Mouse (Mus musculus) embryonic facial prominence, embryonic 12.5 days (tissue): ENCODE data around the gene Tspan1. TPM values are rescaled to one million over a fixed set of nuclear protein-coding genes. Genes with fewer than 3 reads are reported as not detected.

Source experiments
- ATAC-seq: fragments of 200-750 bp; cut with Nextera tagmentation; 2 replicates; pipeline ENCODE4 v1.8.0; 2017; ENCODE audit not compliant: insufficient number of reproducible peaks, insufficient read depth, low FRiP score, low TSS enrichment
- H3K27ac ChIP-seq: fragments of 300-500 bp; sonication (generic); 2 replicates; pipeline ENCODE4 v1.5.1; 2016; ENCODE audit warnings: mild to moderate bottlenecking
- H3K27me3 ChIP-seq: fragments of 300-500 bp; sonication (generic); 2 replicates; pipeline ENCODE4 v1.6.1; 2016; ENCODE audit warnings: mild to moderate bottlenecking, moderate library complexity
- H3K36me3 ChIP-seq: fragments of 300-500 bp; sonication (generic); 2 replicates; pipeline ENCODE4 v1.6.1; 2016; ENCODE audit warnings: mild to moderate bottlenecking
- H3K4me1 ChIP-seq: fragments of 300-500 bp; sonication (generic); 2 replicates; pipeline ENCODE4 v1.6.1; 2016
- H3K4me2 ChIP-seq: fragments of 300-500 bp; sonication (generic); replicated peaks from 2 replicates; pipeline ENCODE4 v1.6.1; 2016; ENCODE audit warnings: mild to moderate bottlenecking, moderate library complexity
- H3K4me3 ChIP-seq: fragments of 300-500 bp; sonication (generic); 2 replicates; pipeline ENCODE4 v1.5.1; 2016; ENCODE audit warnings: mild to moderate bottlenecking
- H3K9ac ChIP-seq: fragments of 300-500 bp; sonication (generic); 2 replicates; pipeline ENCODE4 v1.6.1; 2016; ENCODE audit warnings: mild to moderate bottlenecking, moderate library complexity
- H3K9me3 ChIP-seq: fragments of 300-500 bp; sonication (generic); 2 replicates; pipeline ENCODE4 v1.6.1; 2016; ENCODE audit warnings: mild to moderate bottlenecking, moderate library complexity
- WGBS: fragments of 180-500 bp; shearing (Covaris S2); methylation state at CpG from one replicate; pipeline ENCODE4 v1.1.7; 2016; 5-methylcytosine and 5-hydroxymethylcytosine counted together
- polyA plus RNA-seq: library from polyadenylated mRNA; unstranded; fragments of >200 nt; fragmentation: Nextera tagmentation; extraction: Ambion mirVana; gene quantifications from 2 replicates; pipeline ENCODE4 v1.2.1, GENCODE M21; 2016

Gene Tspan1
- polyA plus RNA-seq, 1 experiment from 2014 or later = 0.23 TPM

DNA sequence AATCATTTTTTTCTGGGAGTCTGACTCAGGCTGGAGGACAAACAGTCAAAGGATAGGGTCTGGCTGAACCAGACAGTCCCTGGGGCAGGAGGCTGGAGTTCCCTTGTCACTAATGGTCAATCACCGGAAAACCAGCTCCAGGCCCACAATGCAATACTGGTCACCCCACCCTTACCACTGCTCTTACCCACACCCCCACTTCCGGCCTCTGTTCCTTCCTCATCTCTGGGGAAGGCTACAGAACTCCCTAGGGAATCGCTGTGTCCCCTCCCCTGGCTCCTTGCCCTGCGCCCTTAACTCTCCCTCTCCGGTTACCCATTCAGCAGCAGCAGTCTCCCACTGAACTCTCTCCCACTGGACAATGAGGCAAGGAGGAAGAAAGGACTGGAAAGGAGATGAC, 9.7 kb upstream of the Tspan1 start:
- no peak for ATAC-seq
- Histone ChIP-seq H3K27ac (peak overlapping the region; percentile 54), H3K9ac (no peak overlapping the region), H3K4me1 (peaks cover 27% of the 10 kb centered on the region), H3K27me3 (no peaks in the 10 kb centered on the region), H3K9me3 (no peaks in the 10 kb centered on the region), H3K36me3 (no peaks in the 10 kb centered on the region), H3K4me2 (peak overlapping the region; percentile 39), H3K4me3 (no peak overlapping the region)
- 16% methylated on average over 5 of the region's 5 CpGs for WGBS

GRCm38 (mm10) chr4:116176543-116176988, 9.2 kb upstream of the Tspan1 start:
- Histone ChIP-seq H3K4me3 (peak overlapping the region; percentile 14; the same call in 1 of the 2 replicates), H3K9ac (peak overlapping the region; percentile 33; the same call in 1 of the 2 replicates), H3K4me1 (peaks cover 24% of the 10 kb centered on the region), H3K27me3 (no peaks in the 10 kb centered on the region), H3K9me3 (no peaks in the 10 kb centered on the region), H3K27ac (peak overlapping the region; percentile 60), H3K36me3 (no peaks in the 10 kb centered on the region), H3K4me2 (peak overlapping the region; percentile 39)
- 15% methylated on average over 10 of the region's 10 CpGs for WGBS
- ATAC-seq = peak; percentile 72

GRCm38 (mm10) chr4:116175711-116176542, 8.5 kb upstream of the Tspan1 start:
- Histone ChIP-seq H3K4me2 (peak overlapping the region; percentile 39; the same call in 1 of the 2 replicates), H3K9ac (no peak overlapping the region), H3K27ac (peak overlapping the region; percentile 60), H3K4me3 (no peak overlapping the region), H3K4me1 (peaks cover 24% of the 10 kb centered on the region), H3K27me3 (no peaks in the 10 kb centered on the region), H3K9me3 (no peaks in the 10 kb centered on the region), H3K36me3 (no peaks in the 10 kb centered on the region)
- ATAC-seq = peak; percentile 43; the same call in 1 of the 2 replicates
- 66% methylated on average over 7 of the region's 7 CpGs for WGBS

DNA sequence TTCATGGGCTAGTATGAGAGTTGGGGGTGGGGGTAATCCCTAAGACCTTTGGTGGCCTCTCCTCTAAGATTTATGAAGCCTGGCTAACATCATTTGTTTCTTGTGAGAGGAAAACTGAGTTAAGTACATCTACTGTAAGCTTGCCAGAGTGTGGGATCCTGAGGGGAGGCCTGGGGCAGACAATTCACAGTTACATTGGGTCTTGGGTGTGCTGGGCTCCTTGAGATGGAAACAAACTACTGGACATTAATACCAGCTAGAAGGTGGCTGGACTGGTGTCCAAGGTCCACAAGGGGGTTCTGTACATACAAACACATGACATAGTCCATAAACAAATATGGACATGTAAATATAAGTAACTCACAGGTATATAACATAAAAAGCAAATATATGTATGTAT, 7.7 kb upstream of the Tspan1 start:
- Histone ChIP-seq H3K27ac (no peak overlapping the region), H3K4me2 (no peak overlapping the region), H3K4me1 (peaks cover 24% of the 10 kb centered on the region)

DNA sequence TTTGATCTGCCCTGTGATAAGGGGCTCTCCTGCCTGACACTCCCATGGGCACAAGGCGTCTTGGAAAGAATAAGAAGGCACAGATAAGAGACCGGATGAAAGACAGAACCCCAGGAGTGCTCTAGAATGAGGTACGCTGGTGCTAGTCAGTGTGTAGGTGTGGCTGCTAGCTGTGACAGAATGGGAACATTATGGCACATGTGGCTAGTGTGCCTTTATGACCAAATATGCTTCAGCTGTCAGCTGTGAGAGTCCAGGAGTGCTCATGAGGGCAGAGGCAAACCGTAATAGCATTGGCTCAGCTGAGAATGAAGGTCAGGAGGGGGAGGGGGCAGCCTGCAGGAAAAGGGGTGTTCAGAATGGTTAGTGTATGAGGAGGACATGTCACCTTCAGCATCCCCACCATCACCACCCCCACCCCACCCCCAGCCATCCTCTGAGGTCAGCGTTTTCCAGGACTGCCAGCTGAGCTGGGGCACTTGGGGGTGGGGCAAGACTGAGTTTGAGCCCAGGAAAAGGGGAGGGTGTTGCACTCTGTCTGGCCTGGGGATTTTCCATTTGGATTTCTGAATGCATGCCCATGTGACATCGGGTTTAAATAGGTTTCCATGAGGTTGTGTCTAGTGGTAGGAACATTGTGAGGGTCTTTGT, 7.2 kb upstream of the Tspan1 start:
- no peak overlapping the region for H3K4me2 ChIP-seq
- no peak overlapping the region for H3K27ac ChIP-seq
- H3K9ac ChIP-seq = no peak overlapping the region
- H3K36me3 ChIP-seq = no peaks in the 10 kb centered on the region
- H3K27me3 ChIP-seq = no peaks in the 10 kb centered on the region
- peaks cover 24% of the 10 kb centered on the region for H3K4me1 ChIP-seq
- H3K9me3 ChIP-seq = no peaks in the 10 kb centered on the region
- WGBS = 40% methylated on average over 6 of the region's 6 CpGs
- H3K4me3 ChIP-seq = no peak overlapping the region
- ATAC-seq = no peak

More for the DNA sequence above, 7.7 kb upstream of the Tspan1 start:
- Histone ChIP-seq H3K27me3 (no peaks in the 10 kb centered on the region), H3K36me3 (no peaks in the 10 kb centered on the region), H3K9me3 (no peaks in the 10 kb centered on the region), H3K4me3 (no peak overlapping the region), H3K9ac (no peak overlapping the region)
- ATAC-seq = no peak

DNA sequence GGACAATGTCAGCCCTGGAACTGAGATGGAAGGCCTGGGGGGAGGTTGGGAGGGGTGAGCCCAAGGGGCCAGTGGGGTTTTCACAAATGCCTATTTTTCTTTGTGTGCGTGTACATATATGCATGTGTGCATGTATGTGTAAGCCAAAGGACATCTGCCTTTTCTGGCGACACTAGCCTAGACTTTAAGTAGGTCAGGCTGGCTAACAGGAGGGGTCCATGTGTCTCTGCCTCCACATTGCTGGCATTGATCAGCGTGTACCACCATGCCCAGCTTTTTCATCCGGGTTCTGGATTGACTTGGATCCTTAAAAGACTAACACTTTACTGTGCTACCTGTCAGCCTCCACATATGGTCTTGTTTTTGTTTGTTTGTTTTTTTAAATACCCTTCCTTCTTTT, 6.4 kb upstream of the Tspan1 start:
- WGBS = 74% methylated on average over 4 of the region's 4 CpGs
- no peak for ATAC-seq
- Histone ChIP-seq H3K9ac (no peak overlapping the region), H3K36me3 (no peaks in the 10 kb centered on the region), H3K4me3 (no peak overlapping the region), H3K4me2 (no peak overlapping the region), H3K4me1 (peaks cover 24% of the 10 kb centered on the region), H3K27me3 (no peaks in the 10 kb centered on the region), H3K9me3 (no peaks in the 10 kb centered on the region), H3K27ac (no peak overlapping the region)

GRCm38 (mm10) chr4:116173072-116173471, 5.7 kb upstream of the Tspan1 start, which contains the start of the genes 1700042G07Rik and Gm49337:
Gene 1700042G07Rik, plus strand, starts transcription at chr4:116173372.
Gene Gm49337, plus strand, starts transcription at chr4:116173384.
- Histone ChIP-seq H3K9ac (no peak within 1 kb of the TSS), H3K9me3 (no peaks in the 10 kb centered on the region), H3K27me3 (no peaks in the 10 kb centered on the region), H3K27ac (no peak within 1 kb of the TSS), H3K4me3 (no peak within 1 kb of the TSS), H3K36me3 (no peaks in the 10 kb centered on the region), H3K4me1 (peaks cover 24% of the 10 kb centered on the region), H3K4me2 (no peak within 1 kb of the TSS)
- no peak for ATAC-seq
- 85% methylated on average over 6 of the region's 6 CpGs for WGBS

DNA sequence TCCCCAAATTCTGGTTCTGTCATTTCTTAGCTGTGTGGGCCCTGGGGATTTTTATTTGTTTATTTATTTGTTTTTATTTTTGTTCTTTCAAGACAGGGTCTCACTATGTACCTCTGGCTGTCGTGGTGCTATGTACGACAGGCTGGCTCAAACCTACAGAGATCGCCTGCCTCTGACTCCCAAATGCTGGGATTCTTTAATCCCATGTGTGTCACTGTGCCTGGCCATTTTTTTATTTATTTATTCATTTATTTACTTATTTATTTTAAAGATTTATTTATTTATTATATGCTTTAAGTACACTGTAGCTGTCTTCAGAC, 1.9 kb upstream of the Tspan1 start:
- no peak overlapping the region for H3K27ac ChIP-seq
- no peak for ATAC-seq
- 67% methylated on average over 3 of the region's 3 CpGs for WGBS
- H3K9ac ChIP-seq = no peak overlapping the region
- no peak overlapping the region for H3K4me2 ChIP-seq
- no peaks in the 10 kb centered on the region for H3K9me3 ChIP-seq
- no peak overlapping the region for H3K4me3 ChIP-seq
- no peaks in the 10 kb centered on the region for H3K36me3 ChIP-seq
- no peaks in the 10 kb centered on the region for H3K27me3 ChIP-seq
- peaks cover 18% of the 10 kb centered on the region for H3K4me1 ChIP-seq

DNA sequence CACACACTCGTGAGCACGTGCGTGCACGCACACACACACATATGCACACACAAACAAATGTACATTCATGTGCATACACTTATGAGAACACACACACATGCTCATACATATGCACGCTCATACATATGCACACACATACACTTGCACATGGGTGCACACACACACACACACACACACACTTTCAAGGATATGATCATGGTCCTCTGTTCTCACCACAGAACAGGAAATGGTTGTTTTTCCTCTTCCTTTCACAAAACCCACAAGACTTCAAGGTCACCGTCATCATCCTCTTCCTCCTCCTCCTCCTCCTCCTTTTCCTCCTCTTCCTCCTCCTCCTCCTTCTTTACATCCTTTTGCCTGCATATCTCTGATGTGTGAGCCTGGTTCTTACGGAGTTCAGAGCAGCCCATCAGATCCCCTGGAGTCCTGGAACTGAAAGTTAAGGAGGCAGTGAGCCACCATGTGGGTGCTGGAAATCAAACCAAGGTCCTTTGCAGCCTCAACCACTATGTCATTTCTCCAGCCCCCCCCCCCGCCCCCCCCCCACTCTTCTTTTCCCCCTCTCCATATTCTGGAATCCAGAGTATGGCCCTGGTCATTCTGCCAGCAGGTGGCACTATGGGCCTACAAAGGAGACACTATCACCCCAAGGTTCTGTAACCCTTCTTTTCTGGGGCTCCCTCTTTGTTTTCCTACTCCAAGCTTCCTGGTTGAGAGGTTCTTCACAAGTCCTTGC, 1.4 kb upstream of the Tspan1 start:
- Histone ChIP-seq H3K36me3 (no peaks in the 10 kb centered on the region), H3K27me3 (no peaks in the 10 kb centered on the region), H3K9me3 (no peaks in the 10 kb centered on the region), H3K9ac (no peak overlapping the region), H3K27ac (no peak overlapping the region), H3K4me2 (no peak overlapping the region), H3K4me1 (peaks cover 15% of the 10 kb centered on the region), H3K4me3 (no peak overlapping the region)
- 84% methylated on average over 7 of the region's 8 CpGs for WGBS
- ATAC-seq = no peak

- no peak overlapping the region for H3K4me3 ChIP-seq
- H3K4me1 ChIP-seq = peaks cover 15% of the 10 kb centered on the region
- peaks cover 3% of the 10 kb centered on the region; the same call in 1 of the 2 replicates for H3K36me3 ChIP-seq
- no peaks in the 10 kb centered on the region for H3K27me3 ChIP-seq
- ATAC-seq = no peak
- no peak overlapping the region for H3K4me2 ChIP-seq
- no peaks in the 10 kb centered on the region for H3K9me3 ChIP-seq
- no peak overlapping the region for H3K27ac ChIP-seq
- WGBS = 36% methylated on average over 8 of the region's 8 CpGs
- no peak overlapping the region for H3K9ac ChIP-seq
These were observed 1.5 kb downstream of the Tspan1 start for GRCm38 (mm10) chr4:116165708-116166407.
